10 mouse cellular contexts compared by ENCODE assay signal in the genomic region with DNA sequence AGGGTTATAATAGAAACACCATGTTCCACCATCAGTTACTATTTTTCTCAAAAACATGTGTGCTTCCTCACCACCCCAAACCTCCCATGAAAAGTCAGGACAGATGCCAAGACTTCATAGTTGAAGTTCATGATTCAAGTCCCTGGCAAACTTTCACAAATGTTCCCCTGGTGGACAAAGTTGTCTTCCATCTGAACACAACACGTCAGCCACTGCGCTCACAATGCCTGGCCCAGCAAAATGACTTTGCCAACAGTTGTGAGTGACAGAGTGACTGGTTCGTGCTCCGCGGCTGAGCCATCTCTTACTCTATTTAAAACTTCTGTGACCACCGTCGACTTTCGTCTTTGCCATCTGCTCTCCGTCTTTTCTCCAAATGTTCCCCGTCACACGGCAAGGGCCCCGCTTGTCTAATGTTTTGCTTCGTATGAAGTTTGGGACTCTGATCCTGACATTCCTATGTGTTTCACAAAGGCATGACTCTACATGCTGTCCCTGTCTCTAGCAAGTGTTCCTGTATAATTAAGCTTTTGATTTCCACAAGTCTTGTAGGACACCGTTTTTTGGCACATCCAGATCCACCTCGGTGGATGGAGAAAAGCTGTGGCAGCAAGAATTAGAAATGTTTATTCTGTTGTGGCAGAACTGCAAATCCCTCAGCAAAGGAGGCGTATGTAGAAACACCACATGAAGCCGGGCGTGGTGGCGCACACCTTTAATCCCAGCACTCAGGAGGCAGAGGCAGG.
DNase-seq lines count a peak whose midpoint lies in the region; ATAC-seq and TF ChIP-seq lines count a peak whose summit lies in the region.
"Had no signal": no experiment of that assay in that cellular context is flagged by ENCODE, and none has a peak within 500 bp of the region (broad histone marks: within the 10 kb centered on the region; RNA-seq: fewer than 3 reads in every experiment).

No protein-coding gene starts in this region.

- no peaks in the 10 kb centered on the region for H3K36me3 ChIP-seq in midbrain, embryonic 11.5 days (ENCODE audit: control insufficient read depth, insufficient read depth, low read length)
- no peaks in the 10 kb centered on the region for H3K36me3 ChIP-seq in midbrain, embryonic 13.5 days
- H3K36me3 ChIP-seq in limb, embryonic 14.5 days (ENCODE audit: control insufficient read depth, insufficient read depth, low read length), result no peaks in the 10 kb centered on the region
- H3K36me3 ChIP-seq in stomach, postnatal 0 days (ENCODE audit: control insufficient read depth, insufficient read depth, low read length), result no peaks in the 10 kb centered on the region
- no peaks in the 10 kb centered on the region for H3K36me3 ChIP-seq in forebrain, embryonic 16.5 days (ENCODE audit: control insufficient read depth, insufficient read depth)
- no peaks in the 10 kb centered on the region for H3K36me3 ChIP-seq in forebrain, embryonic 10.5 days (replicated peaks)

- no peak for TF ChIP-seq EP300 in stomach, postnatal 0 days (optimal IDR thresholded peaks at IDR 0.05)

- no peaks in the 10 kb centered on the region for H3K4me1 ChIP-seq in midbrain, embryonic 11.5 days (ENCODE audit: control insufficient read depth, insufficient read depth, low read length)
- no peaks in the 10 kb centered on the region for H3K4me1 ChIP-seq in midbrain, embryonic 13.5 days (replicated peaks)
- peaks cover 6% of the 10 kb centered on the region; the same call in 1 of the 2 replicates for H3K4me1 ChIP-seq in limb, embryonic 14.5 days (ENCODE audit: control insufficient read depth, insufficient read depth, low read length)
- H3K4me1 ChIP-seq in stomach, postnatal 0 days (replicated peaks; ENCODE audit: control insufficient read depth, insufficient read depth), result no peaks in the 10 kb centered on the region
- no peaks in the 10 kb centered on the region for H3K4me1 ChIP-seq in forebrain, embryonic 16.5 days (replicated peaks; ENCODE audit: control insufficient read depth, insufficient read depth, low read length)
- H3K4me1 ChIP-seq in forebrain, embryonic 10.5 days, result no peaks in the 10 kb centered on the region

- no peak for TF ChIP-seq POLR2A in limb, embryonic 14.5 days (IDR thresholded peaks at IDR 0.05; ENCODE audit: borderline replicate concordance, extremely low read depth, insufficient read depth, insufficient read length)

- H3K9me3 ChIP-seq in midbrain, embryonic 11.5 days (ENCODE audit: control insufficient read depth, low read length), result no peaks in the 10 kb centered on the region
- H3K9me3 ChIP-seq in midbrain, embryonic 13.5 days, result no peaks in the 10 kb centered on the region
- H3K9me3 ChIP-seq in limb, embryonic 14.5 days (ENCODE audit: control insufficient read depth, low read length), result no peaks in the 10 kb centered on the region
- H3K9me3 ChIP-seq in stomach, postnatal 0 days (ENCODE audit: control insufficient read depth, low read length), result no peaks in the 10 kb centered on the region
- no peaks in the 10 kb centered on the region for H3K9me3 ChIP-seq in forebrain, embryonic 16.5 days (ENCODE audit: control insufficient read depth, low read length)
- no peaks in the 10 kb centered on the region for H3K9me3 ChIP-seq in forebrain, embryonic 10.5 days

- 95% methylated on average over 19 of the region's 19 CpGs for WGBS in midbrain, embryonic 11.5 days
- 94% methylated on average over 19 of the region's 19 CpGs for WGBS in midbrain, embryonic 13.5 days
- 75% methylated on average over 19 of the region's 19 CpGs for WGBS in limb, embryonic 14.5 days
- WGBS in stomach, postnatal 0 days, result 57% methylated on average over 19 of the region's 19 CpGs
- WGBS in forebrain, embryonic 16.5 days, result 85% methylated on average over 19 of the region's 19 CpGs
- WGBS in forebrain, embryonic 10.5 days, result 93% methylated on average over 19 of the region's 19 CpGs

- H3K4me2 ChIP-seq in midbrain, embryonic 11.5 days, result no peak overlapping the region
- H3K4me2 ChIP-seq in midbrain, embryonic 13.5 days (replicated peaks), result no peak overlapping the region
- no peak overlapping the region for H3K4me2 ChIP-seq in limb, embryonic 14.5 days (replicated peaks; ENCODE audit: low read depth, low read length, severe bottlenecking)
- H3K4me2 ChIP-seq in stomach, postnatal 0 days (replicated peaks; ENCODE audit: low read depth), result no peak overlapping the region
- H3K4me2 ChIP-seq in forebrain, embryonic 16.5 days (ENCODE audit: low read length), result no peak overlapping the region

- no peak for ATAC-seq in midbrain, embryonic 11.5 days (ENCODE audit: low FRiP score)
- ATAC-seq in midbrain, embryonic 13.5 days, result no peak
- ATAC-seq in limb, embryonic 14.5 days (ENCODE audit: low FRiP score, low read depth), result no peak
- no peak for ATAC-seq in stomach, postnatal 0 days (ENCODE audit: low FRiP score, low TSS enrichment)
- ATAC-seq in forebrain, embryonic 16.5 days, result no peak
- ATAC-seq: intestine, embryonic 16.5 days had no signal

- H3K27ac ChIP-seq in midbrain, embryonic 11.5 days (ENCODE audit: low read depth, low read length), result no peak overlapping the region
- H3K27ac ChIP-seq in midbrain, embryonic 13.5 days, result no peak overlapping the region
- peak overlapping the region; percentile 40; the same call in 1 of the 2 replicates for H3K27ac ChIP-seq in limb, embryonic 14.5 days (replicated peaks; ENCODE audit: low read depth, low read length)
- peak overlapping the region; percentile 24; the same call in 1 of the 2 replicates for H3K27ac ChIP-seq in stomach, postnatal 0 days (replicated peaks)
- H3K27ac ChIP-seq in forebrain, embryonic 16.5 days (ENCODE audit: low read length), result no peak overlapping the region
- no peak overlapping the region for H3K27ac ChIP-seq in forebrain, embryonic 10.5 days

- no peak overlapping the region for H3K4me3 ChIP-seq in midbrain, embryonic 11.5 days (ENCODE audit: low read depth, low read length)
- no peak overlapping the region for H3K4me3 ChIP-seq in midbrain, embryonic 13.5 days (replicated peaks)
- no peak overlapping the region for H3K4me3 ChIP-seq in limb, embryonic 14.5 days (replicated peaks; ENCODE audit: low read length)
- no peak overlapping the region for H3K4me3 ChIP-seq in stomach, postnatal 0 days (ENCODE audit: low read depth, low read length)
- no peak overlapping the region for H3K4me3 ChIP-seq in forebrain, embryonic 16.5 days (replicated peaks; ENCODE audit: low read length)
- no peak overlapping the region for H3K4me3 ChIP-seq in forebrain, embryonic 10.5 days

- H3K9ac ChIP-seq in midbrain, embryonic 11.5 days (ENCODE audit: low read length), result no peak overlapping the region
- no peak overlapping the region for H3K9ac ChIP-seq in midbrain, embryonic 13.5 days (replicated peaks)
- no peak overlapping the region for H3K9ac ChIP-seq in limb, embryonic 14.5 days (ENCODE audit: low read depth, low read length, severe bottlenecking)
- no peak overlapping the region for H3K9ac ChIP-seq in stomach, postnatal 0 days (ENCODE audit: low read length)
- H3K9ac ChIP-seq in forebrain, embryonic 16.5 days (replicated peaks; ENCODE audit: low read depth, low read length), result no peak overlapping the region

- H3K27me3 ChIP-seq in midbrain, embryonic 11.5 days (ENCODE audit: control insufficient read depth, insufficient read depth, low read length), result no peaks in the 10 kb centered on the region
- no peaks in the 10 kb centered on the region for H3K27me3 ChIP-seq in midbrain, embryonic 13.5 days
- no peaks in the 10 kb centered on the region for H3K27me3 ChIP-seq in limb, embryonic 14.5 days (ENCODE audit: control insufficient read depth, insufficient read depth, low read length)
- H3K27me3 ChIP-seq in stomach, postnatal 0 days (ENCODE audit: control insufficient read depth, insufficient read depth, low read length), result no peaks in the 10 kb centered on the region
- no peaks in the 10 kb centered on the region for H3K27me3 ChIP-seq in forebrain, embryonic 16.5 days (replicated peaks; ENCODE audit: control insufficient read depth, insufficient read depth, low read length)
- no peaks in the 10 kb centered on the region for H3K27me3 ChIP-seq in forebrain, embryonic 10.5 days (ENCODE audit: poor library complexity, severe bottlenecking)

- peak; percentile 62 for TF ChIP-seq CTCF in stomach, postnatal 0 days (IDR thresholded peaks at IDR 0.05; ENCODE audit: low read depth)

- peak; percentile 60 for DNase-seq in gastrocnemius, adult 18-20 months (ENCODE audit: low spot score)
- DNase-seq in gastrocnemius, adult 8-10 months (ENCODE audit: low spot score in 2 of 2), result no peak
- peak; percentile 72 for DNase-seq in midbrain, embryonic 11.5 days (ENCODE audit: low spot score, missing footprints)
- peak; percentile 80 for DNase-seq in limb, embryonic 14.5 days (ENCODE audit: low spot score)
- no peak for DNase-seq in stomach, postnatal 0 days (ENCODE audit: low spot score)
- no peak for DNase-seq in forebrain, embryonic 10.5 days (ENCODE audit: extremely low spot score, low spot score)
- DNase-seq: midbrain, embryonic 14.5 days had no signal

Comparison
In these comparisons a context has a peak if more than half of its experiments do, and no peak if none do; other contexts are left out.
1. DNase-seq: peak in gastrocnemius, adult 18-20 months (single experiment), midbrain, embryonic 11.5 days (single experiment) and limb, embryonic 14.5 days (single experiment); none in gastrocnemius, adult 8-10 months (0 of 2), stomach, postnatal 0 days (single experiment) and forebrain, embryonic 10.5 days (single experiment).
2. H3K27ac ChIP-seq: peak in limb, embryonic 14.5 days (single experiment) and stomach, postnatal 0 days (single experiment); none in midbrain, embryonic 11.5 days (single experiment), midbrain, embryonic 13.5 days (single experiment), forebrain, embryonic 16.5 days (single experiment) and forebrain, embryonic 10.5 days (single experiment).